Mouse (Mus musculus) embryonic fibroblast, embryonic 13.5 days (primary cell): ENCODE data around the gene Pde10a.

Experiments used
- CTCF ChIP-seq: IDR thresholded peaks from 2 replicates; pipeline ENCODE4 v1.5.1; 2011; ENCODE audit warnings: mild to moderate bottlenecking, control low read depth, low read length, moderate library complexity, borderline replicate concordance; ENCODE audit not compliant: insufficient read depth
- POLR2A ChIP-seq: IDR thresholded peaks from 2 replicates; pipeline ENCODE4 v1.6.1; 2011; ENCODE audit warnings: low read depth, mild to moderate bottlenecking, control low read depth, low read length, moderate library complexity

GRCm38 (mm10) chr17:8769155-8769554 lies 244.0 kb downstream of the Pde10a start:
- TF ChIP-seq CTCF = no peak
- TF ChIP-seq POLR2A = no peak
